Mouse (Mus musculus) intestine, embryonic 15.5 days (tissue): ENCODE measurements around the gene Gm49378. TPM values are rescaled to one million over a fixed set of nuclear protein-coding genes. Genes with fewer than 3 reads are reported as not detected.

Source experiments
- ATAC-seq: fragments of 200-750 bp; cut with Nextera tagmentation; 2 replicates; pipeline ENCODE4 v1.8.0; 2017; ENCODE audit warnings: moderate TSS enrichment, moderate library complexity
- H3K27ac ChIP-seq: fragments of 300-500 bp; sonication (generic); 2 replicates; pipeline ENCODE4 v1.5.1; 2015; ENCODE audit warnings: mild to moderate bottlenecking, inconsistent platforms
- H3K27me3 ChIP-seq: fragments of 300-500 bp; sonication (generic); replicated peaks from 2 replicates; pipeline ENCODE4 v1.6.1; 2015; ENCODE audit warnings: inconsistent platforms
- H3K36me3 ChIP-seq: fragments of 300-500 bp; sonication (generic); 2 replicates; pipeline ENCODE4 v1.6.1; 2015; ENCODE audit warnings: inconsistent platforms
- H3K4me1 ChIP-seq: fragments of 300-500 bp; sonication (generic); replicated peaks from 2 replicates; pipeline ENCODE4 v1.6.1; 2015; ENCODE audit warnings: inconsistent platforms
- H3K4me2 ChIP-seq: fragments of 300-500 bp; sonication (generic); replicated peaks from 2 replicates; pipeline ENCODE4 v1.6.1; 2015; ENCODE audit warnings: mild to moderate bottlenecking, inconsistent platforms
- H3K4me3 ChIP-seq: fragments of 300-500 bp; sonication (generic); replicated peaks from 2 replicates; pipeline ENCODE4 v1.5.1; 2015; ENCODE audit warnings: inconsistent platforms
- H3K9ac ChIP-seq: fragments of 300-500 bp; sonication (generic); 2 replicates; pipeline ENCODE4 v1.6.1; 2015; ENCODE audit warnings: inconsistent platforms
- H3K9me3 ChIP-seq: fragments of 300-500 bp; sonication (generic); 2 replicates; pipeline ENCODE4 v1.6.1; 2016; ENCODE audit warnings: inconsistent platforms
- WGBS: fragments of 180-500 bp; shearing (Covaris S2); methylation state at CpG from one replicate; pipeline ENCODE4 v1.1.7; 2015; 5-methylcytosine and 5-hydroxymethylcytosine counted together
- polyA plus RNA-seq: library from polyadenylated mRNA; unstranded; fragments of >200 nt; fragmentation: Nextera tagmentation; extraction: Ambion mirVana; gene quantifications from 2 replicates; pipeline ENCODE4 v1.2.1, GENCODE M21; 2015

Gene Gm49378
- polyA plus RNA-seq, 1 experiment from 2014 or later: 2.6 TPM

DNA sequence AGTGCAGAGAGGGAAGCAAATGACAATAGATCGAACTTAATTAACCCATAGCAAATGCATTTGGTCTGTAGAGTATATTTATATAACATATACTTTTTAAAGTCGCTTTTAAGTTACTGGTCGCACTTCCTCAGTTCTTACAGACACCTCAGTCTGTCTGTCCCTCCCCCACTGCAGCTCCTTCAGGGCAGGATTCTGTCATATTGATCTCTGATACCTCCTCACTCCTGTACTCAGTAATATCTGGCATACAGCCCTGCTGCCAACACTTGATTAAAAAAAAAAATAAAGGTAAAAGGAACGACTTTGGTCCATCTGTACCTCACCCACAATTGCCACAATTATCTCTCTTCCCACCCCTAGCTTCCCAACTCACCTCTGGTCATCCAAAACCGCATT is 53.4 kb downstream of the Gm49378 start:
- peaks cover 13% of the 10 kb centered on the region for H3K36me3 ChIP-seq
- peak overlapping the region; percentile 56 for H3K4me3 ChIP-seq
- H3K4me2 ChIP-seq: peak overlapping the region; percentile 93
- H3K27me3 ChIP-seq: no peaks in the 10 kb centered on the region
- no peak for ATAC-seq
- no peaks in the 10 kb centered on the region for H3K9me3 ChIP-seq
- H3K4me1 ChIP-seq: peaks cover 9% of the 10 kb centered on the region; the same call in 1 of the 2 replicates
- H3K9ac ChIP-seq: peak overlapping the region; percentile 53; the same call in 1 of the 2 replicates
- no peak overlapping the region for H3K27ac ChIP-seq
- WGBS: 35% methylated on average over 5 of the region's 5 CpGs

DNA sequence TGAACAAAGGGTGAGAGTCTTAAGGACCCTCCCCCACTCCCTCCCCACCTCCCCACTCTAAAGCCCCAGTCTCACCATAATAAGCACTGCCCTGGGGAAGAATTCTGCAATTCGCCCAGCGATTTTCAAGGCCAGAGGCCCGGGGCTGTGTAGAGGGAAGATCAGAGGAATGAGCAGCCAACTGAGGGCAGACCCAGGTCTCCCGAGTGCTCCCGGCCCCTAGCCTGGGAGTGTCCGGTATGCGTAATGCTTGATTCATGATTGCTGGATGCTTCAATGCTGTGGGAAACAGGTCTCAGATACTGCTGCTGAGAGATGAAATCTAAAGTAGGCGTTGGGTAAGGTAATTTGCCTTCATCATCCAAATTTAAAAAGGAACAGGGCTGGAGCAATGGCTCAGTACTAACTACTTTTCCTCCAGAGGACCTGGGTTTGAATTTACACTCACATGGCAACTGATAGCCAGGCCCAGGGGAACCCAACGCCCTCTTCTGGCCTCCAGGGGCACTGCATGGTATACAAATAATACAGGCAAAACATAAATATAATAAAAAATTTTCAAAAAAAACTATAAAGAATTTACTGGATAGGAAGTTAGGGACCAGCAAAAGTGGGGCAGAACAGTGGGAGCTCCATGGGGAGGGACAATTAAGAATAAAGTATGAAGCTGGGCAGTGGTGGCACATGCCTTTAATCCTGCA is 55.6 kb downstream of the Gm49378 start:
- Histone ChIP-seq H3K9me3 (no peaks in the 10 kb centered on the region), H3K4me3 (no peak overlapping the region), H3K27me3 (no peaks in the 10 kb centered on the region), H3K27ac (no peak overlapping the region), H3K4me1 (peaks cover 11% of the 10 kb centered on the region; the same call in 1 of the 2 replicates), H3K9ac (no peak overlapping the region), H3K4me2 (no peak overlapping the region), H3K36me3 (peaks cover 13% of the 10 kb centered on the region)
- 68% methylated on average over 9 of the region's 9 CpGs for WGBS
- ATAC-seq: no peak

DNA sequence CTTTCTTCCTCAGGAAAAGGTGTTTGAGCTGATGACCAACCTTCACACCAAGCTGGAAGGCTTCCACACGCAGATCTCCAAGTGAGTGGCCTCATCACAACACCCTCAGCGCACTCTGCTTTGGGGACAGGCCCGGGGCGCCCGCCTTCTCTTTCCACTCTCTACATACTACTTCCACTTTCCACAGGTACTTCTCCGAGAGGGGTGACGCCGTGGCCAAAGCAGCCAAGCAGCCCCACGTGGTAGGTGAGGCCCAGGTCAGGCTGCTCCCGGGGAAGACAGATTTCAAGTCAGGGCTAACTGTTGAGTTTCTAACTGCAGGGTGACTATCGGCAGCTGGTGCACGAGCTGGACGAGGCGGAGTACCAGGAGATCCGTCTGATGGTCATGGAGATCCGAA is 57.0 kb downstream of the Gm49378 start:
- Histone ChIP-seq H3K4me3 (no peak overlapping the region), H3K9ac (no peak overlapping the region), H3K36me3 (peaks cover 13% of the 10 kb centered on the region), H3K27ac (no peak overlapping the region), H3K4me1 (peaks cover 13% of the 10 kb centered on the region), H3K9me3 (no peaks in the 10 kb centered on the region), H3K27me3 (no peaks in the 10 kb centered on the region), H3K4me2 (no peak overlapping the region)
- ATAC-seq: no peak
- 94% methylated on average over 16 of the region's 16 CpGs for WGBS

DNA sequence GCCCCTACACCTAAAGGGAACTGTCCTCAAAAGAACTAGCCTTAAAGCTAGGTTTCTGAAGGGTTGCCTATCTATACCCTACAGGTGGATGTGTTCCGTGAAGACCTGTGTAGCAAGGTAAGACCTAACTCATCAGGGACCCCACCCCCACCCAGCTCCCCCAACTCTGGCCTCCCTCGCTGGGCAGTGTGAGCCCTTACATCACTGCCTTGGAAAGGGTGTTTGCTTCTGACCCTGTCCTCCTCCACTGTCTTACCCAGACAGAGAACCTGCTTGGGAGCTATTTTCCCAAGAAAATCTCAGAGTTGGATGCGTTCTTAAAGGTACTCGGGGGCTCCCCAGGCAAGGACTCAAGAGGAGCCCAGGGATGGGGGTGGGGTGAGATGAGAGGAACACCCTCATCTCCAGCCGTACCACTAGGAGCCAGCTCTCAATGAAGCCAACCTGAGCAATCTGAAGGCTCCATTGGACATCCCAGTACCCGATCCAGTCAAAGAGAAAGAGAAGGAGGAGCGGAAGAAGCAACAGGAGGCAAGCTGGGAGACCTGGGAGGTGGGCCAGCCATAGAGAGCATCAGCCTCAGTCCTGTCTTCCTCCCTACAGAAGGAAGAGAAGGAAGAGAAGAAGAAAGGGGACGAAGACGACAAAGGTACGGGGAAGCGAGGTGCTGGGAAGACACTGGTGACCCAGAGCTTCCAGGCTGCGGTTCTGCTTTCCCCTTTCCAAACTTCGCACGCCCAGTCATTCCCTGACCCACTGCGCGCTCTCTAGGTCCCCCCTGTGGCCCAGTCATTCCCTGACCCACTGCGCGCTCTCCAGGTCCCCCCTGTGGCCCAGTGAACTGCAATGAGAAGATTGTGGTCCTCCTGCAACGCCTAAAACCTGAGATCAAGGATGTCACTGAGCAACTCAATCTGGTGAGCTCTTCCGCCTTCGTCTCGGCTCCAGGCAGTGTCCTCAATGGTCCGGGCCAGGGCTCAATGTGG is 57.9 kb downstream of the Gm49378 start:
- WGBS: 87% methylated on average over 23 of the region's 23 CpGs
- H3K4me1 ChIP-seq: peaks cover 13% of the 10 kb centered on the region

More for the DNA sequence above, 57.9 kb downstream of the Gm49378 start:
- Histone ChIP-seq H3K27me3 (no peaks in the 10 kb centered on the region), H3K36me3 (peaks cover 13% of the 10 kb centered on the region), H3K9ac (no peak overlapping the region), H3K9me3 (no peaks in the 10 kb centered on the region), H3K27ac (no peak overlapping the region), H3K4me3 (no peak overlapping the region), H3K4me2 (peak overlapping the region; percentile 79; the same call in 1 of the 2 replicates)
- no peak for ATAC-seq

Other genes with a start within 250 kb of the Gm49378 start
- gene Dhrs4, start 159.1 kb downstream of the Gm49378 start, polyA plus RNA-seq: 137 and 139 TPM in 2 replicates
- gene Carmil3, start 147.2 kb downstream of the Gm49378 start, polyA plus RNA-seq: 2.2 and 2.4 TPM in 2 replicates
- 0.25 and 0.40 TPM in 2 replicates for gene Cpne6, start 127.5 kb downstream of the Gm49378 start, polyA plus RNA-seq
- not detected in 2 replicates for gene Nrl, start 112.9 kb downstream of the Gm49378 start, polyA plus RNA-seq
- gene Pck2, start 97.6 kb downstream of the Gm49378 start, polyA plus RNA-seq: 48.8 and 50.8 TPM in 2 replicates
- gene Dcaf11, start 77.9 kb downstream of the Gm49378 start, polyA plus RNA-seq: 72.8 and 86.2 TPM in 2 replicates
- 2.2 and 2.4 TPM in 2 replicates for gene A730061H03Rik, start 77.5 kb downstream of the Gm49378 start, polyA plus RNA-seq
- 0.49 and 0.72 TPM in 2 replicates for gene Fitm1, start 62.3 kb downstream of the Gm49378 start, polyA plus RNA-seq
- gene Psme1, start 59.8 kb downstream of the Gm49378 start, polyA plus RNA-seq: 197 and 207 TPM in 2 replicates
- gene Emc9, start 52.6 kb downstream of the Gm49378 start, polyA plus RNA-seq: 9.6 and 11.6 TPM in 2 replicates
- 343 and 366 TPM in 2 replicates for gene Psme2, start 46.8 kb downstream of the Gm49378 start, polyA plus RNA-seq
- gene Rnf31, start 46.2 kb downstream of the Gm49378 start, polyA plus RNA-seq: 15.7 and 16.3 TPM in 2 replicates
- 10.5 and 10.8 TPM in 2 replicates for gene Irf9, start 34.3 kb downstream of the Gm49378 start, polyA plus RNA-seq
- gene Rec8, start 19.9 kb downstream of the Gm49378 start, polyA plus RNA-seq: 8.2 and 10.5 TPM in 2 replicates
- 63.8 and 72.8 TPM in 2 replicates for gene Ipo4, start 1.9 kb downstream of the Gm49378 start, polyA plus RNA-seq
- 119 and 124 TPM in 2 replicates for gene Tm9sf1, start 5.9 kb upstream of the Gm49378 start, polyA plus RNA-seq
- gene Tssk4, start 12.3 kb upstream of the Gm49378 start, polyA plus RNA-seq: 0.75 and 1.2 TPM in 2 replicates
- gene Mdp1, start 22.6 kb upstream of the Gm49378 start, polyA plus RNA-seq: 58.4 and 62.1 TPM in 2 replicates
- 58.6 and 58.7 TPM in 2 replicates for gene Gmpr2, start 34.0 kb upstream of the Gm49378 start, polyA plus RNA-seq
- gene Nedd8, start 34.2 kb upstream of the Gm49378 start, polyA plus RNA-seq: 510 and 527 TPM in 2 replicates
- 35.8 and 38.7 TPM in 2 replicates for gene Tinf2, start 43.9 kb upstream of the Gm49378 start, polyA plus RNA-seq
- 1.1 and 1.2 TPM in 2 replicates for gene Tgm1, start 76.0 kb upstream of the Gm49378 start, polyA plus RNA-seq
- 34.1 and 34.9 TPM in 2 replicates for gene Rabggta, start 84.4 kb upstream of the Gm49378 start, polyA plus RNA-seq
- 99.4 and 117 TPM in 2 replicates for gene Dhrs1, start 107.8 kb upstream of the Gm49378 start, polyA plus RNA-seq
- gene Nop9, start 107.8 kb upstream of the Gm49378 start, polyA plus RNA-seq: 35.6 and 36.0 TPM in 2 replicates
- gene Cideb, start 120.6 kb upstream of the Gm49378 start, polyA plus RNA-seq: 52.7 and 63.5 TPM in 2 replicates
- gene Ltb4r2, start 123.5 kb upstream of the Gm49378 start, polyA plus RNA-seq: 0.31 and 0.52 TPM in 2 replicates
- gene Ltb4r1, start 128.1 kb upstream of the Gm49378 start, polyA plus RNA-seq: 0.93 and 1.0 TPM in 2 replicates
- 6.7 and 7.0 TPM in 2 replicates for gene Adcy4, start 146.2 kb upstream of the Gm49378 start, polyA plus RNA-seq
- 45.2 and 45.6 TPM in 2 replicates for gene Ripk3, start 151.0 kb upstream of the Gm49378 start, polyA plus RNA-seq
- 25.7 and 26.3 TPM in 2 replicates for gene Nfatc4, start 185.2 kb upstream of the Gm49378 start, polyA plus RNA-seq
- 14.5 and 18.3 TPM in 2 replicates for gene Nynrin, start 216.1 kb upstream of the Gm49378 start, polyA plus RNA-seq
- gene Cbln3, start 246.5 kb upstream of the Gm49378 start, polyA plus RNA-seq: 0.18 and 0.29 TPM in 2 replicates
- gene Khnyn, start 247.1 kb upstream of the Gm49378 start, polyA plus RNA-seq: 15.1 and 15.4 TPM in 2 replicates